Mouse (Mus musculus): Measurements from ENCODE around the gene Prss16.
A peak's percentile ranks its signal among the peaks of the same experiment; 100 is the strongest.

Prss16 gene

GRCm38 (mm10) chr13:22009642-22010041, at the start of gene Prss16:
Gene Prss16, minus strand, starts transcription at chr13:22009742.
- no peak for DNase-seq (ENCODE audit: low read depth, low spot score)

GRCm38 (mm10) chr13:22053754-22054153, 44.2 kb upstream of the Prss16 start:
- no peak for DNase-seq (ENCODE audit: low read depth, low spot score)

GRCm38 (mm10) chr13:22051523-22051859, 41.9 kb upstream of the Prss16 start:
- no peak for DNase-seq (ENCODE audit: low read depth, low spot score)

GRCm38 (mm10) chr13:22050591-22051522, 41.3 kb upstream of the Prss16 start:
- peak; percentile 92 for DNase-seq (ENCODE audit: low read depth, low spot score)

GRCm38 (mm10) chr13:22049737-22050440, 40.3 kb upstream of the Prss16 start:
- peak; percentile 90 for DNase-seq (ENCODE audit: low read depth, low spot score)

GRCm38 (mm10) chr13:22049041-22049440, 39.5 kb upstream of the Prss16 start:
- no peak for DNase-seq (ENCODE audit: low read depth, low spot score)

GRCm38 (mm10) chr13:22045311-22045710, 35.8 kb upstream of the Prss16 start:
- no peak for DNase-seq (ENCODE audit: low read depth, low spot score)

GRCm38 (mm10) chr13:22044432-22045155, 35.1 kb upstream of the Prss16 start:
- DNase-seq (ENCODE audit: low read depth, low spot score): no peak

GRCm38 (mm10) chr13:22043503-22044431, 34.2 kb upstream of the Prss16 start:
- peak; percentile 76 for DNase-seq (ENCODE audit: low read depth, low spot score)

- DNase-seq (ENCODE audit: low read depth, low spot score): peak; percentile 100
These were observed 33.3 kb upstream of the Prss16 start, which contains the start of the genes Hist1h2ag and Hist1h2bj for GRCm38 (mm10) chr13:22042568-22043502. Gene Hist1h2ag, minus strand, starts transcription at chr13:22042944. Gene Hist1h2bj, plus strand, starts transcription at chr13:22043214.

GRCm38 (mm10) chr13:22041651-22042567, 32.4 kb upstream of the Prss16 start:
- DNase-seq (ENCODE audit: low read depth, low spot score): peak; percentile 58

- DNase-seq (ENCODE audit: low read depth, low spot score): peak; percentile 97
These were observed 31.6 kb upstream of the Prss16 start, which contains the start of gene Hist1h4i for GRCm38 (mm10) chr13:22041142-22041536. Gene Hist1h4i, minus strand, starts transcription at chr13:22041362.

GRCm38 (mm10) chr13:22040464-22041141, 31.1 kb upstream of the Prss16 start:
- peak; percentile 61 for DNase-seq (ENCODE audit: low read depth, low spot score)

GRCm38 (mm10) chr13:22039951-22040463, 30.5 kb upstream of the Prss16 start:
- no peak for DNase-seq (ENCODE audit: low read depth, low spot score)

- DNase-seq (ENCODE audit: low read depth, low spot score): no peak
These were observed 29.8 kb upstream of the Prss16 start for GRCm38 (mm10) chr13:22039364-22039763.

GRCm38 (mm10) chr13:22037415-22037814, 27.9 kb upstream of the Prss16 start:
- DNase-seq (ENCODE audit: low read depth, low spot score): no peak

GRCm38 (mm10) chr13:22036986-22037385, 27.4 kb upstream of the Prss16 start:
- no peak for DNase-seq (ENCODE audit: low read depth, low spot score)
